Mouse (Mus musculus) layer of hippocampus, postnatal 10 days (tissue): Measurements from ENCODE around the gene Kifc1. TPM values are rescaled to one million over a fixed set of nuclear protein-coding genes. Genes with fewer than 3 reads are reported as not detected.

Source experiments
- DNase-seq, 2 experiments: peaks; one replicate each; pipeline ENCODE4 v3.0.0; 2021; ENCODE audit warnings: low spot score in 2 of 2
- long read RNA-seq: library from polyadenylated mRNA; stranded (forward); transcript quantifications from one replicate; pipeline ENCODE4 v2.0.0, GENCODE M21; 2023
- total RNA-seq, 2 experiments: library from RNA; stranded (reverse); gene quantifications; 2 replicates each; pipeline ENCODE4 v1.2.3; 2021

Kifc1 gene
- 1 to 10 TPM; 5.6 to 6.8 TPM for total RNA-seq
- long read RNA-seq, partial matches to known transcripts, result 0 of 1 reads
- long read RNA-seq, other reads (novel, unspliced or antisense), result 1 of 1 reads

DNA sequence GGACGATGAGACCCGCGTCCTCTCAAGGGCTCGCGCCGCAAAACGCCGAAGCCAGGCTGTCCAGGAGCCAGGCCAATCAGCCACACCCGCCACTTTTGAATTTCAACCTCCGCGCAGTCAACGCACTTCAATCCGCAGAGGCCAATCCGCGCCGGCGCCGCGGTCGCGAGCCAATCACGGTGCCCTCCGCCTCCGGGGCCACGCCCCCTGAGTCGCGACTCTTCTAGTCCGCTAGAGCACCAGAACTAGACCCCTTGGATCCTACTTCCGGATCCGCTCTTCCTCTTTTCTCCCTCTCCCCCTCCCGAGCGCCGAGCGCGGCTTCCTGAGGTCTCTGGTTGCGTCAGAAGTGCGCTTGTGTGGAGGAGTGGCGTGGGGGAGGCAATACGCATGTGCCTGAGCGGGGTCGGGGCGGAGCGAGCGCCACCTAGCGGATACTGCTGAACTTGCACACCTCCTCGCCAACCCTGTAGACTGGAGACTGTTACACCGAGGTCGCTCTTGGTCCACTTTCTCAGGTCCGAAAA is at the start of gene Kifc1:
Gene Kifc1 (minus strand): TSS at position 129 of the 527 bp plus-strand sequence.
- peak; percentile 100 for DNase-seq

- no peak for DNase-seq
These were observed 48.3 kb upstream of the Kifc1 start for GRCm38 (mm10) chr17:33938783-33939182.

DNA sequence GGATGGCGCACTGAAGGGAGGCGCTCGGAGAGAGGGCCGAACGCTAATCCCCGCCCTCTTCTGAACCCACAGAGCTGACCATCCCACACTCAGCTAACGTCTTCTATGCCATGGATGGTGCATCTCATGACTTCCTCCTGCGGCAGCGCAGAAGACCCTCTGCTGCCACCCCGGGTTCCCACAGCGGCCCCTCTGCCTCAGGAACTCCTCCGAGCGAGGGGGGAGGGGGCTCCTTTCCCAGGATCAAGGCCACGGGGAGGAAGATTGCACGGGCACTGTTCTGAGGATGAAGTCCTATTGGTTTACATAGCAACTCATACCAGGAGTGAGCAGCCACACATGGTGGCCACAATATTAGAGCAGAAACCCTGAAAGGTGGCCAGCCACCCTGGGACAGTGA is 46.5 kb upstream of the Kifc1 start:
- DNase-seq, result no peak

GRCm38 (mm10) chr17:33935422-33936055 is 45.1 kb upstream of the Kifc1 start:
- DNase-seq, result no peak

GRCm38 (mm10) chr17:33932970-33933369 is 42.5 kb upstream of the Kifc1 start:
- DNase-seq, result no peak

- DNase-seq, result no peak
These were observed 42.0 kb upstream of the Kifc1 start for GRCm38 (mm10) chr17:33932448-33932847.

GRCm38 (mm10) chr17:33931947-33932346 is 41.5 kb upstream of the Kifc1 start:
- DNase-seq, result no peak

- no peak for DNase-seq
These were observed 40.9 kb upstream of the Kifc1 start for GRCm38 (mm10) chr17:33931159-33931866.

GRCm38 (mm10) chr17:33930280-33931158 is 40.1 kb upstream of the Kifc1 start:
- DNase-seq, result peak; percentile 54 to 65

GRCm38 (mm10) chr17:33929371-33930279 is 39.2 kb upstream of the Kifc1 start, which contains the start of gene Rgl2:
Gene Rgl2, plus strand, starts transcription at chr17:33929543.
- peak; percentile 94 to 97 for DNase-seq

DNA sequence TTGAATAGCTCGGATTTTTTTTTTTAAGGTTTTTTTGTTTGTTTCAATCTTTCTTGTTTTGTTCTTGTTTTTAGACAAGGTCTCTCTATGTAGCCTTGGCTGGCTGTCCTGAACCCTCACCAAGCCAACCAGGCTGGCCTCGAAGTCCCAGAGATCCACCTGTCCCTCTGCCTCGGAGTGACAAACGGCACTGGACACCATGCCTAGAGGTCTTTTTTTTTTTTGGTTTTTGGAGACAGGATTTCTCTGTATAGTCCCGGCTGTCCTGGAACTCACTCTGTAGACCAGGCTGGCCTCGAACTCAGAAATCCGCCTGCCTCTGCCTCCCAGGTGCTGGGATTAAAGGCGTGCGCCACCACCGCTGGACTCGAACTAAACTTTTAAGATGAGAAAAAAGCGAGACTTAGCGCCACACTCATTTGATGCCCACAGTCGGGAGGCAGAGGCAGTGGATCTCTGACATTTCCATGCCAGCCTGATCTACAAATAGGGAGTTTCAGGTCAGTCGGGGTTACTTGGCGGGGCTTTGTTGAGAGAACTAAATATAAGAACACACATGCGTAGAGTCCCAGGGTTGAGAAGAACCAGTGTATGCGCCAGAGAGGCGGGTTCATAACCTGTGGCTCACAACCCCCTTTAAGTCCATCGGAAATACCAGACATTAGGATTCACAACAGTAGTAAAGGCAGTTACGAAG is 37.9 kb upstream of the Kifc1 start:
- no peak for DNase-seq

GRCm38 (mm10) chr17:33926207-33926932 is 35.9 kb upstream of the Kifc1 start:
- no peak for DNase-seq

DNA sequence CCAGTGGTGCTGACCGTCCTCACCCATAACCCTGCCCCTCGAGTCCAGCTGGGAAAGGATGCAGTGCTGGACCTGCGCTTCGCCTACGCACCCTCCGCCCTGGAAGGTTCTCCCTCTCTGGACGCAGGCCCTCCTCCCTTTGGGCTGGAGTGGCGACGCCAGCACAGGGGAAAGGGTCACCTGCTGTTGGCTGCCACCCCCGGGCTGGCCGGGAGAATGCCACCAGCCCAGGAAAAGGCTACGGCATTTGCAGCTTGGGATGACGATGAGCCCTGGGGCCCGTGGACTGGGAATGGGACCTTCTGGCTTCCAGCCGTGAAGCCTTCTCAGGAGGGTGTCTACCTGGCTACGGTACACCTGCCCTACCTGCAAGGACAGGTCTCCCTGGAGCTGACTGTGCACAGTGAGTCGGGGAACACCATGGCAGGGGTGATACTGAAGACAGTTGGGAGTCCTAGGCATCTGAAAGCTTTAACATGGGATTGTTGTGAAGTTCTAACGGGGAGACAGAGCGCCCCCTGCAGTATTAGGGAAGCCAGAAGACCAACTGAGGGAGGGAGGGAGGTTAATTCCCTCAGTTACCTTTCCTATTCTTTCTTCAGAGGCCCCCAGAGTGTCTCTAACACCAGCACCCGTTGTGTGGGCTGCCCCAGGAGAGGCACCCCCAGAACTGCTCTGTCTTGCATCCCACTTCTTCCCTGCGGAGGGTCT is 35.1 kb upstream of the Kifc1 start:
- no peak for DNase-seq

- DNase-seq, result peak in 1 of 2 experiments; percentile 52
These were observed 34.3 kb upstream of the Kifc1 start for GRCm38 (mm10) chr17:33924577-33925283.

- DNase-seq, result no peak
These were observed 30.9 kb upstream of the Kifc1 start for GRCm38 (mm10) chr17:33921361-33921760.

GRCm38 (mm10) chr17:33920282-33921097 is 30.0 kb upstream of the Kifc1 start:
- peak; percentile 84 to 86 for DNase-seq
